Mouse (Mus musculus): ENCODE data around the gene Mapk8.
"Not testable (repeated sequence)": the region's sequence is repeated elsewhere in the genome, so short reads cannot be mapped to it uniquely, and the experiment has no call there.

Mapk8 gene

DNA sequence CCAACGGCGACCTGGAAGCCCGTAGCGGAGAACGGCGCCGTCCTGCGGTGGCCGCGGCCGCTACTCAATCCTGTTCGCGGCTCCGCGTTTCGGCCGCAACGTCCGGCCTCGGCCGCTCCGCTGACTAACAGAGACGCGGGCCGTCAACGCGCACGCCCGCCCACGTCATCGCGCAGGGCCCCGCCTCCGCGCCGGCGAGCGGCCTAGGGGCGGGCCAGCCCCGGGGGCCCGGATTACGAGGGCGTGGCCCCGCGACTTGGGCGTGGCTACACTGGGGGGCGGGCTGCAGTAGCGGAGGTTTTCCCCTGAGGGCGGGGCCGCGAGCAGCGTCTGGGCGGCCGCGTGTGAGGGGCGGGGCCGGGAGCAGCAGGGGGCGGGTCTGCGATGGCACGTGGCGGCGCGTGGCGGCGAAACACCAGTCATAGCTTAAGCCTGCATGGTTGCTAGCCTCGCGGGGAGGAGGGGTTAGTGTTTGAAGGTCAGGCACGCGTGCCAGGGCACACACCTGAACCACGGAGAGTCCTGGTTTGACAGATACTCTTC, at the start of gene Mapk8:
Gene Mapk8, minus strand, starts transcription at position 132 of the 543 bp plus-strand sequence.
- peak; percentile 98 for DNase-seq

DNA sequence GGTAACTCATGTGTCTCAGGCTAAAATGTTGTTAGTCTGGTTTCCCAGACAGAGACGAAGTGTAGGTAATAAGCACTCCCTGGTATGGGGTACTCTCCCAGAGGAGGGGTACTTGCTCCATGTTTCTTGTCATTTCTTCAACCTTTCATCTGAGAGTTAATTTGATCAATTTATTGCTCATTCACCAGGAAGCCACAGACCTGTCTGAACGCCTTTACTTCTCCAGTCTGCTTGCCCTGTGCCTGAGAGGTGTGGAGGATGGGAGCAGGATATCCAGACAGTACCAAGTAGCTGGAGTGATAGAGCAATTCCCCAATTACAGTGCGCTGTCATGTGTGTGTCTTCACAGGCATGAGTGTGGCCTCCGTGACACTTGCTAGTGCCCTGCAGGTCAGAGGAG, 48.3 kb upstream of the Mapk8 start:
- no peak for DNase-seq

DNA sequence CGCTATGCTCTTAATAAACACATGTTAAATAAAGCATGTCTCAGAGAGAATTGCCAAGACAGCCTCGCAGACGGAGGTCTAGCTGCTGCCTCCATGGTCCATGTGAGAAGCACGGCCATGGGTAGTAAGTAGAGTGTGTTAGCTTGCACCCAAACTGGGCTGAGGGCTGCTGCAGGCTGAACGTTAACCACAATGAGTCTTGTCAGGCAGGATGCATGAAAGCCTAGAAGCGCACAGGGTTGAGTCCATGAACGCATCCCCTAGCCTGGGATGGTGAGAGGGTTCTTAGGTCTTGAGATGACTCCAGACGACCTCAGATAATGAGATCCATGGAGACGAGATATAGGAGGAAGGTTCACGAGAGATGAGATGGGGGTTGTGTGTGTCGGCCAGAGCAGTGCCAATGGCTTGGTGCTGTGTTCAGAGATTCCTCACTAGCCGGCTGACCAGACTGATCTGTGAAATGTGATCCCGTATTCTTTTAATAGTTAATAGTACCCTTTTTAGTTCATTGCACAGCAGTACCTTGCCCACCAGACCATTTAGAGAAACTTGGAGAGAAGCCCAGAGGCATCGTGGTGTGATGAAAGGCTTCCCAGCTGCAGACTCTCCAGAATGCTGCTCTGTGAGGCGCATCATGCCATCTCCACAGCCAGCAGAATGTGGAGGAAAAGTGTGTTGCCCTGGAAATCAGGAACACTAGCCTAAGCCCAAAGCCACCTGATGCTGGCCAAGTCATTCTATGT, 41.0 kb upstream of the Mapk8 start:
- DNase-seq = peak; percentile 44

DNA sequence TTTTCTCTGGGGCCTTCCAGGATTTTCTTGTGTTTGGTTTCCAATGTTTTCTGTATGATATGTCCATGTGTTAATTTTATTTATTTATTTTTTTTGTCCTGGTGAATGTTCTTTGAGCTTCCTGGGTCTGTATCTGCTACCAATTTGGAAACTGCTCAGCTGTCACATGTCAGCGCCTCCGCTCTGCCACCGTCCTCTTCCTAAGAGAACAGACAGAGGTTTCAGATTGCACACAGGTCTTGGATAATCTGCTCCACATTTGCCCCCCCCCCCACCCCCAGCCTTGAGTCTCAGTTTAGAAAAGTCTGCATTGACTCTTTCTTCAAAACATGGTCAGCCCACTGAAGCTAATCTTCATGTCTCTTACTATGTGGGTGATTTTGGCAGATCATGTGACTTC, 35.0 kb upstream of the Mapk8 start:
- no peak for DNase-seq

GRCm38 (mm10) chr14:33476094-33476760, 29.3 kb upstream of the Mapk8 start:
- DNase-seq = no peak

GRCm38 (mm10) chr14:33474461-33474860, 27.5 kb upstream of the Mapk8 start:
- DNase-seq = no peak

- DNase-seq = no peak
These were observed 24.4 kb upstream of the Mapk8 start, which contains the start of gene Frmpd2 for GRCm38 (mm10) chr14:33471331-33471730. Frmpd2 (plus strand) TSS chr14:33471696.

- DNase-seq = no peak
These were observed 20.8 kb upstream of the Mapk8 start for GRCm38 (mm10) chr14:33467766-33468165.

GRCm38 (mm10) chr14:33463658-33464057, 16.7 kb upstream of the Mapk8 start:
- no peak for DNase-seq

DNA sequence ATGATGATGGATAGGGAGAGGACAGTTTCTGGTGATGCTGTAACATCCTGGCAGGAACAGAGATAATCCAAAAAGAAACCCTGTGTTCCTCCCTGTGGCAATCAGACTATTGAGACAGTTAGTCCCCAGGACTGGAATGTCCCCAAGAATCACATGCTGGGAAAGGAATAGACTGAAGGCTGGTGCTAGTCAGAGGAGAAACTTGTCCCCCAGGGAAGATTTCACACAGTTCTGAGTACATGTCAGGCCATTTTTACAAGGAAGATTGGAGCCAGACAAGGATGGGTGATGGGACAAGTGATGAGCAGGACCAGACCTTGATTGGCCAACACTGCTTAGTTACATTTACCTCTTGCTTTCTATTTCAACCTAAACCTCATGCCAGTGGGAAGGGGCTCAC, 3.4 kb upstream of the Mapk8 start:
- no peak for DNase-seq

DNA sequence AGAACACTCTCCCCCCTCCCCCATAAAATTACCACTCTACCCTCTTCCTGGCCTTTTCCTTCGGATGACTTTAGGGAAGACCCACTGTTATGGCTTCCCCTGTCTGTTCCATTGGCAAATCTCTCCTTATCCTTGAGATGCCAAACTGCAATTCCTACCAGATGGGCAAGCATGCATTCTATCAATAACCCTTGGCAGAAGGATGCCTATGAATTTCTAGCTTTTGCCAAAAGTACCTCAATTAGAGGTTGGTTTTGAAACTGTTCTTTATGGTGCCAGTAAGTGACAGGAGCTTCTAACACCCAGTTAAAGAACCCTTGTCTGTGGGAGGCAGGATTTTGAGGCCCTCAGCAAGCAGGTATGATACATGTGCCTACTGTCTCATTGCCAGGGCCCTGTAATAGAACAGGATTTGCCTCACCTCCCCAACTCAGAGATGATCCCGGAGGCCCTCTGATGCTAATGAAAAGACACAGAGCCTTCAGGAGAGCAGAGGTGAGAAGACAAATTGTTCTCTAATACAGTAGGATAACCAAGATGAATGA, 2.4 kb upstream of the Mapk8 start:
- DNase-seq = no peak

GRCm38 (mm10) chr14:33448276-33448675, 1.3 kb upstream of the Mapk8 start:
- no peak for DNase-seq

GRCm38 (mm10) chr14:33446561-33447023, 366 bp downstream of the Mapk8 start:
- no peak for DNase-seq

- no peak for DNase-seq
These were observed 996 bp downstream of the Mapk8 start for GRCm38 (mm10) chr14:33445962-33446361.

DNA sequence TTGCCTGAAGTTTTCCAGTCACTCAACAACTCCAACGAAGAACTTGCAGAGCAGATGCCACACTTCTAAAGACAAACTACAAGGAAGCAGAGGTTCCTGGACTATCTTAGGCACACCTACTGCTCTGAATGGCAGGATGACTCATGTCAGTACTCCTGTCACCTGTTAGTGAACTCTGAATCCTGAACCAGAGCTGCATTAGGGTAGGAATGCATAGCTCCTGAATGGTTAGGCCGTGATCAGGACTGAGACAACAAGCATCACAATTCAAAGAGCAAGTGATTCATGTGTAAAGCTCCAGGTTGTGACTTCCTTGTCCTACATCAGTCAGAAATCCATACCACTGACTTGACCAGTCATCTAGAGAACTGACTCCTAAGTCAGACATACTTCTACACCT, 3.2 kb downstream of the Mapk8 start:
- DNase-seq = no peak

DNA sequence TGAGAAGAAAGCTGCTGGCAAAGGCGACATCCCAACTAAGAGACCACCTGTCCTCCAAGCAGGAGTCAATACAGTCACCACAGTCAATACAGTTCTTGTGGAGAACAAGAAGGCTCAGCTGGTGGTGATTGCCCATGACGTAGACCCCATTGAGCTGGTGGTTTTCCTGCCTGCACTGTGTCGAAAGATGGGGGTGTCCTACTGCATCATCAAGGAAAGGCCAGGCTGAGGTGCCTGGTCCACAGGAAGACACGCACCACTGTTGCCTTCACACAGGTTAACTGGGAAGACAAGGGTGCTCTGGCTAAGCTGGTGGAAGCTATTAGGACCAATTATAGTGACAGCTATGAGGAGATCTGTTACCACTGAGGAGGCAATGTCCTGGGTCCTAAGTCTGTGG, 14.5 kb downstream of the Mapk8 start:
- not testable (repeated sequence) for DNase-seq

DNA sequence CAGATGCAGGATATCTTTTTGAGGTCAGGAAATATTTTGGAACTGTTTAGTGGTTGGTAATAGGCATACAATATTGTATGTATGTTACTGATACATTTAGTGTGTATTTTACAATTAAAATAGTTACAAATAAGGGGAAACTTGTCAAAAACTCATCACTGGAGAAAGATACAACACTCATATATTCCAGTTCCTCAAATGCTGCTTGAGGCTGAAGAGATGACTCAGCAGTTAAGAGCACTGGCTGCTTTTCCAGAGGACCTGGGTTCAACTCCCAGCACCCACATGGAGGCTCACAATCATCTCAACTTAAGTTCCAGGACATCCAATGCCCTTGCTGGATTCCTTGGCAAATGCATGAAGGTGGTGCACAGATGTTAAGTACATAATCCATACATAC, 22.8 kb downstream of the Mapk8 start:
- DNase-seq = no peak

GRCm38 (mm10) chr14:33423003-33423402, 24.0 kb downstream of the Mapk8 start:
- no peak for DNase-seq

DNA sequence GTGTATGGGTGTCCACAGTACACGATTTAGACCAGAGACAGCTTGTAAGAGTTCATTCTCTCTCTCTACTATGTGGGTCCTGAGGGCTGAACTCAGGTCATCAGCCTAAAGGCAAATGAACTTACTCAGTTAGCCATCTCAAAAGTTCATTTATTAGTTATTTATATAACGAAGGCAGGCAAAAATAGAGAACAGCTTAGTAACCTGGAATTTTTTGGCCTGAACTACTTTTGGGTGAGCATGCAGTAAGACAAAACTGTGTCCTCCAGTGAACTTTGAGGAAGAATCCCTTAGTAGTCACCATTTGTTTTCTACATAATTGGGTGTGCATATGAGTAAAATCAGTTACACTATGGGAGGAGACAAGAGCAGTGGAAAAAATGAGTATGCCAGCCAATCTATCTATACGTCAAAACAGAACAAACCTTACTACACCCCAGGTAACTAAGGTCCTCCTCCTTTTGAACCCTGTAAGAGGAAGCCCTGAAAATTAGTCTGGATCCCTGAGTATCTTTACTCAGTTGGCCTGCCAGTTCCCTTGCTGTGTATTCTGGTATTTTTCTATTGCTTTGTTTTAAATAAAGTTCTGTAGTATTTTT, 28.5 kb downstream of the Mapk8 start:
- no peak for DNase-seq

GRCm38 (mm10) chr14:33415746-33416145, 31.2 kb downstream of the Mapk8 start:
- no peak for DNase-seq

DNA sequence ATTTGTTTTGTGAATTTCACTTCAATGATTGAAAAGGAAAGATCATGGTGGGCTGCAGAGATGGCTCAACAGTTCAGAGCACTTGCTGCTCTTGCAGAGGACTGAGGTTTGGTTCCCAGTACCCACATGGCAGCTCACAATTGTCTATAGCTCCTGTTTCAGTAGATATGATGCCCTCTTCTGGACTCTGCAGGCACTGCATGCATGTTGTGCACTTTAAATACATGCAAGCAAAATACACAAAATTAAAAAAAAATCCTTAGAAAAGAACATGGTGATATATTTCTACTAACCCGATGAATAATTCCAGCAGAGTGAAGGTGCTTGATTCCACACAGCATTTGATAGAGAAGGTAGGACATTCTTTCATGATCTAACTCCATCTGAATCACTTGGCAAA, 44.6 kb downstream of the Mapk8 start:
- peak; percentile 46 for DNase-seq

DNA sequence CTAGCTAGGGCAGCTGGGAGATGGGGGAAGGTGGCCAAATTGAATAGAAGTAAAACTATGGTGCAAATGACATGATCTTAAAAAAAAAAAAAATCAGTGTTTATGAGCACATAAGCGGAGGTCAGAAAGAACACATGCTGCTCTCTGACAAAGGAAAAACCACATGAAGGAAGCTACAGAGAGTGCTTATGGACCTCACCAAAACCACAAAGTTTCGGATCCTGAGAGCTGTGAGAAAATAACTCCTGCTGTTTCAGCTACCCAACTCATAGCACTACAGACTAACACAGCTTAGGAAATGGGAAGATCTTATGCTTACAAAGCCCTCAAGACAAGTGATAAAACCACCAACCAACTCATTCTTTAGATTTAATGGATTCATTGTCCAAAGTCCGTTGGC, 46.9 kb downstream of the Mapk8 start:
- DNase-seq = no peak

Data from lung, postnatal 36 days (tissue).